Mouse (Mus musculus) ES-E14 (cell line): Measurements from ENCODE around the gene Zmym5.

Source experiments
- HCFC1 ChIP-seq: IDR thresholded peaks from 2 replicates; pipeline ENCODE4 v1.6.1; 2012; ENCODE audit warnings: low read length, inconsistent platforms, borderline replicate concordance; ENCODE audit not compliant: insufficient read depth
- ZC3H11A ChIP-seq: IDR thresholded peaks from 2 replicates; pipeline ENCODE4 v1.6.1; 2012; ENCODE audit warnings: low read depth, mild to moderate bottlenecking, inconsistent platforms, low read length, borderline replicate concordance

DNA sequence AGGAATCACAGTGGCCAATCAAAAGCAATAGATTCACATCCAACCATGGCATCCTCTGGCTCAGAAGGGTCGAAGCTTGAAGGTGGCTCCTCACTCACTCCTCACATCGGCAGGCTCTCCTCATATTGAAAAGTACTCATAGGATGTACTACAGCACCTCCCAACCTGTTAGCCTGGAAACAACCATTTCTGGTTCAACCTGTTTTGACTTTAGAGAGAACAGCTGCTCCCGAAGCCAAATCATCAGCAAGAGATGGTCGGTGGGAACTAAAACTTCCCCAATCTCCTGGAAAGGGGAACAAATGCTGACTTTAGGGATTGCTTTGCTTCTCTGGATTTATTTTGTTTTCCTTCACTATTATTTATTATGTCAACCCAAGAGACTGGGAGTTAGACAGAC lies 5.6 kb upstream of the Zmym5 start:
- no peak for TF ChIP-seq HCFC1
- TF ChIP-seq ZC3H11A: no peak
